Mouse (Mus musculus) myocyte (in vitro differentiated cells): ENCODE measurements around the gene Kctd17.

Source experiments
- CEBPB ChIP-seq: IDR thresholded peaks from 2 replicates; pipeline ENCODE4 v1.6.1; 2011; ENCODE audit warnings: mild to moderate bottlenecking, moderate library complexity; ENCODE audit not compliant: poor library complexity, insufficient read depth, severe bottlenecking
- MAX ChIP-seq: IDR thresholded peaks from one replicate; pipeline ENCODE4 v1.6.1; 2011; ENCODE audit warnings: low read depth, mild to moderate bottlenecking, control low read depth
- MYOD1 ChIP-seq, 3 experiments: IDR thresholded peaks; one replicate each; pipeline ENCODE4 v1.6.1; 2011; ENCODE audit warnings: control low read depth in 2 of 3, low read depth in 2 of 3, mild to moderate bottlenecking in 2 of 3, moderate library complexity in 1 of 3; ENCODE audit not compliant: insufficient read length in 2 of 3, control insufficient read depth in 1 of 3
- MYOG ChIP-seq, 3 experiments: IDR thresholded peaks; one replicate each; pipeline ENCODE4 v1.6.1; 2011; ENCODE audit warnings: control low read depth in 2 of 3, low read depth in 2 of 3, mild to moderate bottlenecking in 2 of 3; ENCODE audit not compliant: insufficient read length in 2 of 3, control insufficient read depth in 1 of 3, insufficient read depth in 1 of 3
- POLR2A ChIP-seq: IDR thresholded peaks from one replicate; pipeline ENCODE4 v1.6.1; 2011; ENCODE audit warnings: low read depth, mild to moderate bottlenecking, control low read depth, moderate library complexity; ENCODE audit not compliant: insufficient read length
- POLR2AphosphoS2 ChIP-seq: IDR thresholded peaks from one replicate; pipeline ENCODE4 v1.6.1; 2011; ENCODE audit warnings: low read depth, control low read depth; ENCODE audit not compliant: insufficient read length
- REST ChIP-seq: IDR thresholded peaks from one replicate; pipeline ENCODE4 v1.6.1; 2011; ENCODE audit warnings: mild to moderate bottlenecking, control low read depth, moderate library complexity; ENCODE audit not compliant: insufficient read depth, insufficient read length
- TCF12 ChIP-seq: IDR thresholded peaks from one replicate; pipeline ENCODE4 v1.6.1; 2011; ENCODE audit warnings: mild to moderate bottlenecking, control low read depth; ENCODE audit not compliant: poor library complexity, insufficient read depth, severe bottlenecking
- USF1 ChIP-seq: IDR thresholded peaks from one replicate; pipeline ENCODE4 v1.6.1; 2011; ENCODE audit warnings: low read depth, mild to moderate bottlenecking, control low read depth, moderate library complexity

GRCm38 (mm10) chr15:78385564-78385963, 42.8 kb upstream of the Kctd17 start:
- TF ChIP-seq POLR2A = no peak
- TF ChIP-seq MYOG (IDR thresholded peaks at IDR 0.05; ENCODE audit: control insufficient read depth in 1 of 3, insufficient read depth in 1 of 3, insufficient read length in 2 of 3, low read depth in 2 of 3) = no peak
- TF ChIP-seq USF1 = no peak
- TF ChIP-seq TCF12 = no peak
- no peak for TF ChIP-seq MAX
- no peak for TF ChIP-seq CEBPB
- TF ChIP-seq MYOD1 (IDR thresholded peaks at IDR 0.05; ENCODE audit: control insufficient read depth in 1 of 3, insufficient read length in 2 of 3, low read depth in 2 of 3) = no peak
- TF ChIP-seq REST = no peak
- TF ChIP-seq POLR2AphosphoS2 = no peak
